13 mouse cellular contexts compared by ENCODE assay signal in genomic region chr5:50779138-50779537, GRCm38 (mm10).
A peak's percentile ranks its signal among the peaks of the same experiment; 100 is the strongest.
DNase-seq lines count a peak whose midpoint lies in the region; ATAC-seq and TF ChIP-seq lines count a peak whose summit lies in the region.
"Had no signal": no experiment of that assay in that cellular context is flagged by ENCODE, and none has a peak within 500 bp of the region (broad histone marks: within the 10 kb centered on the region; RNA-seq: fewer than 3 reads in every experiment).

No protein-coding gene starts in this region.

- H3K4me2 ChIP-seq in midbrain, postnatal 0 days (ENCODE audit: low read depth, low read length, poor library complexity, severe bottlenecking): no peak overlapping the region
- no peak overlapping the region for H3K4me2 ChIP-seq in midbrain, embryonic 16.5 days (ENCODE audit: low read length)
- H3K4me2 ChIP-seq in limb, embryonic 11.5 days (ENCODE audit: low read depth, severe bottlenecking): no peak overlapping the region

- no peak overlapping the region for H3K4me3 ChIP-seq in midbrain, postnatal 0 days (ENCODE audit: low read depth, low read length)
- no peak overlapping the region for H3K4me3 ChIP-seq in midbrain, embryonic 16.5 days (ENCODE audit: low read depth, low read length)
- no peak overlapping the region for H3K4me3 ChIP-seq in limb, embryonic 11.5 days (ENCODE audit: low read depth, low read length)
- H3K4me3 ChIP-seq: myocyte had no signal

- no peaks in the 10 kb centered on the region for H3K27me3 ChIP-seq in midbrain, postnatal 0 days (ENCODE audit: insufficient read depth, low read length)
- no peaks in the 10 kb centered on the region for H3K27me3 ChIP-seq in midbrain, embryonic 16.5 days (ENCODE audit: control insufficient read depth, insufficient read depth, low read depth, low read length)
- H3K27me3 ChIP-seq in limb, embryonic 11.5 days (ENCODE audit: control insufficient read depth, insufficient read depth, low read length): no peaks in the 10 kb centered on the region

- no peak for ATAC-seq in midbrain, postnatal 0 days (ENCODE audit: low FRiP score)
- no peak for ATAC-seq in midbrain, embryonic 16.5 days
- ATAC-seq in limb, embryonic 11.5 days (ENCODE audit: insufficient number of reproducible peaks, low FRiP score, low TSS enrichment, low read depth): no peak
- ATAC-seq: activated CD4-positive, CD25-positive, alpha-beta regulatory T cell, adult 4 months; inflammation-experienced regulatory T-cells, adult 6 months had no signal

- TF ChIP-seq CTCF in midbrain, postnatal 0 days (IDR thresholded peaks at IDR 0.05): peak; percentile 41

- no peaks in the 10 kb centered on the region for H3K9me3 ChIP-seq in midbrain, postnatal 0 days (ENCODE audit: low read length)
- H3K9me3 ChIP-seq in midbrain, embryonic 16.5 days (replicated peaks; ENCODE audit: control insufficient read depth, low read length, poor library complexity, severe bottlenecking): no peaks in the 10 kb centered on the region
- no peaks in the 10 kb centered on the region for H3K9me3 ChIP-seq in limb, embryonic 11.5 days (ENCODE audit: control insufficient read depth, low read length)

- no peaks in the 10 kb centered on the region for H3K4me1 ChIP-seq in midbrain, postnatal 0 days (ENCODE audit: insufficient read depth, low read length)
- H3K4me1 ChIP-seq in midbrain, embryonic 16.5 days (ENCODE audit: control insufficient read depth, insufficient read depth, low read length): no peaks in the 10 kb centered on the region
- no peaks in the 10 kb centered on the region for H3K4me1 ChIP-seq in limb, embryonic 11.5 days (ENCODE audit: control insufficient read depth, insufficient read depth, low read length)

- 64% methylated on average over 3 of the region's 3 CpGs for WGBS in midbrain, postnatal 0 days
- WGBS in midbrain, embryonic 16.5 days: 58% methylated on average over 3 of the region's 3 CpGs
- WGBS in limb, embryonic 11.5 days: 55% methylated on average over 3 of the region's 3 CpGs

- DNase-seq in adrenal gland, postnatal 14 days: peak; percentile 18
- no peak for DNase-seq in adrenal gland, adult 18-20 months (ENCODE audit: low spot score in 2 of 2)
- DNase-seq in kidney, adult 9 months: peak; percentile 2
- DNase-seq in kidney, adult 18-20 months: no peak
- DNase-seq in midbrain, postnatal 0 days (ENCODE audit: low spot score): no peak
- DNase-seq in limb, embryonic 11.5 days (ENCODE audit: low spot score): peak; percentile 37
- no peak for DNase-seq in gastrocnemius, adult 8-10 months (ENCODE audit: low spot score in 2 of 2)
- DNase-seq: cerebellum, adult 11-12 months; lung, postnatal 10 days had no signal

- H3K27ac ChIP-seq in midbrain, postnatal 0 days (ENCODE audit: low read depth, low read length): no peak overlapping the region
- H3K27ac ChIP-seq in midbrain, embryonic 16.5 days (ENCODE audit: low read length): no peak overlapping the region
- no peak overlapping the region for H3K27ac ChIP-seq in limb, embryonic 11.5 days (replicated peaks; ENCODE audit: low read depth, low read length)

- H3K36me3 ChIP-seq in midbrain, postnatal 0 days (ENCODE audit: insufficient read depth, low read length): no peaks in the 10 kb centered on the region
- H3K36me3 ChIP-seq in midbrain, embryonic 16.5 days (ENCODE audit: control insufficient read depth, insufficient read depth, low read length): no peaks in the 10 kb centered on the region
- H3K36me3 ChIP-seq in limb, embryonic 11.5 days (ENCODE audit: control insufficient read depth, insufficient read depth, low read length): no peaks in the 10 kb centered on the region

- no peak overlapping the region for H3K9ac ChIP-seq in midbrain, postnatal 0 days (replicated peaks; ENCODE audit: low read length, poor library complexity, severe bottlenecking)
- no peak overlapping the region for H3K9ac ChIP-seq in midbrain, embryonic 16.5 days (ENCODE audit: low read depth, low read length)
- H3K9ac ChIP-seq in limb, embryonic 11.5 days (ENCODE audit: low read length): no peak overlapping the region

Comparison
In these comparisons a context has a peak if more than half of its experiments do, and no peak if none do; other contexts are left out.
1. DNase-seq: peak in adrenal gland, postnatal 14 days (single experiment), kidney, adult 9 months (single experiment) and limb, embryonic 11.5 days (single experiment); none in adrenal gland, adult 18-20 months (0 of 2), kidney, adult 18-20 months (single experiment), midbrain, postnatal 0 days (single experiment) and gastrocnemius, adult 8-10 months (0 of 2).